Mouse (Mus musculus): ENCODE measurements around the gene Gm49361.

DNA sequence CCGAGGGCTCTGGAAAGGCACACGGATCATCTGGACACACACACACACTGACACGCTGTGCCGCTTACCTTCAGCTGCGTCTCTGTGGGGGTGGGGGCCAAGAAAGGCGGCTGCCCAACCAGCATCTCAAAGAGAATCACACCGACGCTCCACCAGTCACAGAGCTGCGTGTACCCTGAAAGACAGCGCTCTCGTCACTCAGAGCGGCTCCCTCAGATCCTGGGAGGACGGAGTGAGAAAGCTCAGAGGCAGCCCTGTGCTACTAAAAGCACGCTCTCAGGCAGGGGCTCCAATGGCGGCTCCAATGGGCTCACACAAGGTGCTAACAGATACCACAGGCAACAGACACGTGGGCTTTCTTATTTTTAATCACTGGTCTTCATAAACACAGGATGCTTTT, 51.7 kb downstream of the Gm49361 start:
- TF ChIP-seq CTCF (conservative IDR thresholded peaks at IDR 0.05; ENCODE audit: low read length): no peak
- TF ChIP-seq POU5F1 (IDR thresholded peaks at IDR 0.05; ENCODE audit: borderline replicate concordance, low read length): no peak
